Mouse (Mus musculus) layer of hippocampus, adult 8-10 months (tissue): ENCODE data around the gene Slc12a6. TPM values are rescaled to one million over a fixed set of nuclear protein-coding genes. Genes with fewer than 3 reads are reported as not detected.
A peak's percentile ranks its signal among the peaks of the same experiment; 100 is the strongest.

ENCODE experiments used
- DNase-seq, 2 experiments: peaks; one replicate each; pipeline ENCODE4 v3.0.0; 2022; ENCODE audit warnings: low spot score in 2 of 2
- total RNA-seq, 4 experiments: library from RNA; stranded (reverse); gene quantifications; 2 replicates each; pipeline ENCODE4 v1.2.4; 2022

Gene Slc12a6
- total RNA-seq, 4 experiments from 2014 or later: 92.5 to 117 (median 109) TPM

GRCm38 (mm10) chr2:112318227-112318626 lies 52.6 kb downstream of the Slc12a6 start:
- no peak for DNase-seq

DNA sequence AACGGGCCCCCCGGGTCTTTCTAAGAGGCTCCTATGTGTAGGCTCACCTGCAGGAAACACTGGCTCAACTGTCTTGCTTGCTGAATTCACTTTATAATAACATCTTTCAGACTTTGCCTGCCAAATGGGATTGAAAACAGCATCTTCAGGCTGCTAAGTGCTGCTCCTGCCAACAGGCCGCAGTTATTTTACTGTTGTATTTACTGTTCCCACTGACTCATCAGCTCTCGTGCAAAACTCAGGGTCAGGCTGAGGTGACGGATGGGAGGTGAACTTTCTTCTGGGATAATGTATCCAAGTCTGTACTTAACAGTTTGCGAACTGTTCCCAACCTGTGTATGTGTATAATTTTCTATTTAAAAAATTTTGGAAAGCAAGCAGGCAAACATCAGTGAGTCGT lies 53.3 kb downstream of the Slc12a6 start:
- no peak for DNase-seq

DNA sequence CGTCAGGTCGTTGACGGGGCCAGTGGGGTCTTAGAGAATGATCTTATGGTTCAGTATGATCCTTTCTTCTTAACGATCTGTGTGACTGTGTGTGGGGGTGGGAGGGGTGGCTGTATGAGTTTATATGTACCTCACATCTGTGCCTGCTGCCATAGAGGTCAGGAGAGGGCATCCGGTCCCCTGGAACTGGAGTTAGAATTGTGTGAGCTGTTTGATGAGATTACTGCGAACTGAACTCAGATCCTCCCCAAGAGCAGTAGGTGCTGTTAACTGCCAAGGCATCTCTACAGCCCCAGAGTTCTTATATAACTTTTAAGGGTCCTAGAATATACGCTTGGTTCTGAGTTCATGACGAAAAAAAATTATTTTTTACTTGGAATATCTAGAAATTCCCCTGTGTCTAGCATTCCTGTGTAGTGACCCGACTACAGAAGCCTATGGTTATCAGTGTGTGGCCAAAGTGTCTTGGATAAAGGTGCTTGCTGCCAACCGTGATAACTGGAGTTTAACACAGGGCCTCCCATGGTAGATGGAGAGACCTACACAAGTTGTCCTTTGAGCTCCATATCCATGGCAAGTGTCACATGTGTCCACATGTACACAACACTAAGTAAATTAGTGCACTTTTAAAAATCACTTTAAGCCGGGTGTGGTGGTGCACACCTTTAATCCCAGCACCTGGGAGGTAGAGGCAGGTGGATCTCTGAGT lies 62.6 kb downstream of the Slc12a6 start:
- DNase-seq: no peak

DNA sequence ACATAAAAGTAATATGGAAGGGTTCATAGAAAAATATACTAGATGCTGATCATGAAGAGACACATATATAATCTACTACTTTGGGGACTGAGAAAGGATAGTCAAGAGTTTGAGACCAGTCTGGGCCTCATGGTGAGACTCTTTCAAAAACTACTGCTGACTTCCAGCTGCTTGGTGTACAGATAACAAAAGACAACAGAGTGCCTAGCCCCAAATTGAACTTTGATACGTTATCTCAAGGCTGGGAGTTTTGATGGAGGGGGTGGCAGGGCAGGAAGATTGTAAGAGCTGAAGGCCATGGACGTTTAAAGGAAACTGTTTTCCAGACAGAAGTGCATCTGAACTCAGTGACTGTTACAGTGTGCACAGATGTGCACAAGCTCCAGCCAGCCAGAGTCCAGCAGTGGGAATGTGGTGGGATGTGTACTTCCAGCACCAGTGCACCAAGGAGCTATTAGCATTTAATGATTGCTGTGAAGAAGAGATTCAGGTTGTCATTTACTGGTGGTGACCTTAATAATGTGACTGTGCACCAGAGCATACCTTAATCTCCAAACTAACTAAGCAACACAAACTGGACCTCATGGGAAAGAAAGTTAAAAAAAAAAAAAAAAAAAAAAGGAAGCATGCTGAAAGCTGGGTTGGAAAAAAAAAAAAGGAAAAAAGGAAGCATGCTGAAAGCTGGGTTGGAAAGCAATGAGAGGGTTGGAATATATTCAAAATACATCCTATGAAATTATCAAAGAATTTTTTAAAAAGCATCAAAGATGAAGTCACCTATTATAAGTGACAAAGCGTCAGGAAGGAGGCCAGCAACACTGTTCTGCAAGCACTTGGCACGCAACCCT lies 66.7 kb downstream of the Slc12a6 start:
- no peak for DNase-seq

- no peak for DNase-seq
These were observed 71.6 kb downstream of the Slc12a6 start for GRCm38 (mm10) chr2:112337211-112337610.

DNA sequence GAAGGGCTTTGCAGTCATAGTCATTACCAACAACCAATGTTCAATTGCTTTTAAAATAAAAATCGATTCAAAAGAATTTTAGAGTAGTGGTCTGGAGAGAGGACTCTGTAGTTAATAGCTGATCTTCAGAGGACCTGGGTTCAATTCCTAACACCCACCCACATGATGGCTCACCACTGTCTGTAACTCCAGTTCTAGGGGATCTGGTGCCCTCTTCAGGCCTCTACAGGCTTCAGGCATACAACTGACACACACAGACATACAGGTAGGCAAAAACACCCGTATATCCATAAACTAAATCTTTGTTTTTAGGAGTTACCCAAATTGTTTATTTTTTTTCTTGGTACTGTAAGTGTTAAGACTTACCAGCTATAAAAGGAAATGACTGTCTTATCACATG lies 74.1 kb downstream of the Slc12a6 start:
- DNase-seq: no peak

- DNase-seq: no peak
These were observed 75.5 kb downstream of the Slc12a6 start for GRCm38 (mm10) chr2:112341117-112341516.

GRCm38 (mm10) chr2:112348246-112348645 lies 82.6 kb downstream of the Slc12a6 start:
- DNase-seq: no peak

- no peak for DNase-seq
These were observed 88.2 kb downstream of the Slc12a6 start for GRCm38 (mm10) chr2:112353685-112354455.

DNA sequence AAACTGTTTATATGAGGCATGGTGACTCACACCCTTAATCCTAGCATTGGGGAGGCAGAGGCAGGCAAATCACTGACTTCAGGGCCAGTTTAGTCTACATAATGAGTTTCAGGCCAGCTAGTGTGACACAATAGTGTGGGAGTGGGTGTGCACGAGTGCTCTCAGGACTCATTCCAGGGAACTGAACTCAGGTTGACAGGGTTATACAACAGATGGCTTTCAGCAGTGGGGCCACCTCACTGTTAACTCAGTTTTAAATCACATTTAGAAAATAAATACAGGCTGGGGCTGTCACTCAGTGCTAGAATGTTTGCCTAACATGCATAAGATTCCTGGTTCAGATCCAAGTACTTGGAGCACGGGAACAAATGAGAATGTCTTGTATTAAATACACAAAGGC lies 94.0 kb downstream of the Slc12a6 start:
- DNase-seq: no peak

- DNase-seq: no peak
These were observed 94.6 kb downstream of the Slc12a6 start for GRCm38 (mm10) chr2:112360012-112360780.

DNA sequence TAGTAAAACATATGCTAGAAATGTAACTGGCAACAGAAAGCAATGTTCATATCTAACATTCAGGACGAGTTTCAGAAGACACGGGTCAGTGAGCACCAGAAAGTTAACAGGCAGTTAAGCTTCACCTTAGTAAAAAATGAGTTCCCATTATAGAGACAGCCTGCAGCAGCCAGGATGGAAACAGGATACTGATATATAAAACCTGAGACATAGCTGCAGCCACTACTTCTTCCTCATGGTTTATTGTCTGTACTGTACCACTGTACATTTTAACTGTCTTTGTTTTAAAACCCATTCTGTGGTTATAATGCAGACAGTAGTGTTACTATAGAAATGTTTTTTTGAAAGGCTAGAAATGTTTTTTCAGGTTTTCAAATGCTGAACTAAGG lies 95.2 kb downstream of the Slc12a6 start:
- DNase-seq: no peak

DNA sequence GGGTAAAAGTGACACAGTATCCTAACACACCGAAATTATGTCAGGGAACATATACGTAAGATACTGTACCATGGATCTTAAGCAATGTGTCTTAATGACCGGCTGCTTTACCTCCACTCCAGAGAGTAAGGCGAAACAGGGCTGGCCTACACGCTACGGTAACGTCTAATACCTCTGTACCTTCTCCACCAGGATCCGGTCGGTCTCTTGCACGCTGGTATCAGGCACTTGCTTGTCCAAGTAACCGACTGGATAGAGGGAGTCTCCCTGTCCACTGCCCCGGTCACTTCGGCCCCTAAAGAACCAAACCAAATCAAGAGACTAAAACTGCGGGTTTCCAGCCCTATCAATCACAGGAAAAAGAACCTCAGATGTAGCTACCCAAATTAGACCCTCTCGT lies 101.6 kb downstream of the Slc12a6 start:
- no peak for DNase-seq

DNA sequence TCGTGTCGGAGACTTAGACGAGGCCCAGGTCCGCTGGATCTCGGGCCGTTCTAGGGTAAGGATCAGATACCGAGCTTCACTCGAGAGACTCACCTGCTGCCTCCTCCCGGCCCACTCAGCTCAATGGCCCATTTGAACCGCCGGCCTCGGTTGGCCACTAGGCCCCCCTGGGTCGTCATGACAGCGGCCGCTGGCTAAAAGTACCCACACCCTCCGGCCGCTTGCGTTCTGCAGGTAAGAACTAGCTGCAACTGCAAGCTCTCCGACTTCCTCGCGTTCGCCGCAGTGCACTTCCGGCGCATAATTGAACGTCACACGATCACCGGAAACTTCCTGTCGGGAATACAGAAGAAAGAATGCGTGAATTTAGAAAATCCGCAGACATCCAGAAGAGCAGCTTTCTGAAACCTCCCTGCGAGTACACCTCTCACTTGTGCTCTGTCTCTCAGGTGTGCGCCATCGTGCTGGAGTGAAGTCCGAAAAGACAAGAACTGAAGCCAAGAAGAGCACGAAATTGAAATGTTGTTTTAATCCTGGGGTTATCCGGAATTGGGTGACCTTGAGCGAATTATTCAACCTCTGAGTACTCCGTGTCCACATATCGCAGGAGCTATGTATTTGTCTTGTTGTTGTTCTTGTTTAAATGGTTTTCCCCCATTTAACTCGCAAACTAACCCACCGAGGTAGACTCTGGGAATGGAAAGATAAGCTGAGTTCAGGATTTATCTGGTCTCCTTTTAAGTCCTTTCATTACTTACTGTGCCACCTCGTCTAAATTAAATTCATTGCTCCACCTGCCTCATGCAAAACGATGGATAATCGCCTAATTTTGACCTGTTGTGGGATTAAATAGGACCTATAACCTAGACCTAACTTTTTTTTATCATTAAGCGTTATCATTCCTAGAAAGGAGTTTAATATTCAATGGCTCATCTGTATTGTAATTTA lies 102.4 kb downstream of the Slc12a6 start, which contains the start of gene Emc4:
Gene Emc4 (minus strand): TSS at position 302 of the 948 bp plus-strand sequence.
- peak; percentile 86 to 91 for DNase-seq

DNA sequence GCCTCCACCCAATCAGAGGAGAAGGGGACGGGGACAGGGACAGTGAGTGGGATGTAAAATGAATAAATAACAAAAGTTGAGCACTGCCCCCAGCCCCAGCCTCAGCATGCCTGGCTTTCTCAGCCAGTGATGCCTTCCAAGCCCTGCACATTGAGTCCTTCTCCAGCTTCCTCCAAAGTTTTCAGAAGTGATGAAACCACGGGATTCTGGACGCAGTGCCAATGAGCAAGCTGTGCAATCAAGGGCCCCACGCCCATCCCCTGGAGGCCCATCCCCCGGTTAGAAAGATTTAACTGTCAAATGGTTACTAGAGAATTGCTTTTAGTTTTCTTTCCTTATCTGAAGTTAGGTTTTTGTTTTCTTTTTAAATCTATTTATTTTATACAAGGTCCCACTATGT lies 104.3 kb downstream of the Slc12a6 start:
- DNase-seq: no peak

GRCm38 (mm10) chr2:112373141-112373540 lies 107.5 kb downstream of the Slc12a6 start:
- no peak for DNase-seq

- no peak for DNase-seq
These were observed 109.0 kb downstream of the Slc12a6 start for GRCm38 (mm10) chr2:112374610-112375009.

DNA sequence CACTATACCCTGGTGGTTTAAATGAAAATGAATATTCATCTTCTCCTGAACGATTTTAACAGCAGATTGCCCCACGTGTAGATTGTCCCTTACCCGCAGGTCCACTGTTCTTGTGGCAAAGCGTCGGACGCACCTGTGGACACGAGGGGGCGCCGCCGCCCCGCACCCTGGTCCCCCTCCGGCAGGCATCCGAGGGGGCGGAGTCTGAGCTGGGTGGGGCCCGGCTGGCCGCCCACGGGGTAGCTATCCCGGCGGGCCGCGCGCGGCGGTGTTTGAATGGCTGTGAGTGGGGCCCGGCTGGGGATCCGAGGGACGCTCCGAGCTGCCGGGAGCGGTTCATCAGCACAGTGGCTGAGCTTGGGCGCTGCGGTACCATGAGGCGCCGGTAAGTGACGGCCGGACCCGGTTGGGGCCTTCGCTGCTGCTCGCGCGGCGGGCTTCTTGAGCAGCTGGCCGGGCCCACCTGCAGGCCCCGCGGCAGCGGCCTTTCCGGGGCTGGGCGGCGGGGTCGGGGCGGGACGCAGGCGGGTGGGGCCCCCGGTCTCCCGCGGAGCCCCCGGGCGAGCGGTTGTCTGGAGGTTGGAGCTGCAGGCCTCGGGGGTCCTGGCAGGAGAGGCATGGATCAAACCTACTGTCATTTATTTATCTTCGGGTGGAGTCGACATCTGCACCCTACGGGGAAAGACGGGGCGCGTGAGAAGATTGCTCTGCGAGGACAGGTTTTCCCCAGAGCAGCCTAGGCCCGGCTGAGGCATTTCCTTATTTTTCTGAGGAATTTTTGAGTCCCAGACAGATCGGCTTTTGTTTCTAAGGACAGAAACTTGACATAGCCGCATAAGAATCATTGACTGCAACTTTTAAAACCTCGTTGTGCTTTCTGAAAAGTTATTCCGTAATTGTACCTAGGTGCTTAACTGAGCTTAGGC lies 113.6 kb downstream of the Slc12a6 start, which contains the start of gene Katnbl1:
Gene Katnbl1 (plus strand): TSS at position 239 of the 926 bp plus-strand sequence.
- peak; percentile 72 to 86 for DNase-seq

DNA sequence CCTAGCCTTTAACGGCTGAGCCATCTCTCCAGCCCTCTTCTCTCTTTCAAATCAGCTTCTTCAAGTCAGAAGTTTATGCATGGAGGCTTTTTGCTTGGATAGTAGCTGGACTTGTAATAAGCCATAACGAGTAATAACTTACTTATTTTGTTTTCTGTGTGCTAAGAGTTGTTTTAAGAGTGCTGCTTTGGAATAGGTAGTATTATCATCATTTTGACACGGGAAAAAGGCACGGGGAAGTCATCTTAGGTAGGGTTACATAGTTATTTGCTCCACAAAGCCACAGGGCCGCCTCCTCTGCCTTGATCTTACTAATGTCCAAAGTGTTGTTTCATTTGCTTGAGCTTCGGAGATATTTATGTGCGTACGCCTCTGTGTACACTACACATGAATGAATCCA lies 114.5 kb downstream of the Slc12a6 start:
- no peak for DNase-seq
